Mouse (Mus musculus) hindbrain, postnatal 0 days (tissue): ENCODE measurements around the gene Odf4. TPM values are rescaled to one million over a fixed set of nuclear protein-coding genes. Genes with fewer than 3 reads are reported as not detected.
"Not testable (repeated sequence)": the region's sequence is repeated elsewhere in the genome, so short reads cannot be mapped to it uniquely, and the experiment has no call there.

ENCODE experiments used
- ATAC-seq: fragments of 200-750 bp; cut with Nextera tagmentation; 2 replicates; pipeline ENCODE4 v1.8.0; 2017; ENCODE audit warnings: mild to moderate bottlenecking, moderate TSS enrichment, moderate library complexity
- DNase-seq: peaks from one replicate; pipeline ENCODE4 v3.0.0-alpha.2; 2015; ENCODE audit warnings: low spot score
- H3K27ac ChIP-seq: fragments of 300-500 bp; sonication (generic); 2 replicates; pipeline ENCODE4 v1.5.1; 2014; ENCODE audit warnings: mild to moderate bottlenecking
- H3K27me3 ChIP-seq: fragments of 300-500 bp; sonication (generic); 2 replicates; pipeline ENCODE4 v1.6.1; 2014; ENCODE audit warnings: low read length, mixed read lengths; ENCODE audit not compliant: insufficient read depth
- H3K36me3 ChIP-seq: fragments of 300-500 bp; sonication (generic); 2 replicates; pipeline ENCODE4 v1.6.1; 2014; ENCODE audit warnings: low read length, mixed read lengths; ENCODE audit not compliant: insufficient read depth
- H3K4me1 ChIP-seq: fragments of 300-500 bp; sonication (generic); 2 replicates; pipeline ENCODE4 v1.6.1; 2014; ENCODE audit warnings: antibody characterized with exemption, low read length, mixed read lengths; ENCODE audit not compliant: insufficient read depth
- H3K4me2 ChIP-seq: fragments of 300-500 bp; sonication (generic); 2 replicates; pipeline ENCODE4 v1.6.1; 2014; ENCODE audit warnings: low read depth, mild to moderate bottlenecking, low read length, moderate library complexity, mixed read lengths
- H3K4me3 ChIP-seq: fragments of 300-500 bp; sonication (generic); 2 replicates; pipeline ENCODE4 v1.5.1; 2014; ENCODE audit warnings: low read length
- H3K9ac ChIP-seq: fragments of 300-500 bp; sonication (generic); replicated peaks from 2 replicates; pipeline ENCODE4 v1.6.1; 2014; ENCODE audit warnings: mild to moderate bottlenecking, low read length, moderate library complexity, mixed read lengths
- H3K9me3 ChIP-seq: fragments of 300-500 bp; sonication (generic); 2 replicates; pipeline ENCODE4 v1.6.1; 2016; ENCODE audit warnings: low read length, mixed read lengths
- CTCF ChIP-seq: IDR thresholded peaks from 2 replicates; pipeline ENCODE4 v1.5.1; 2016; ENCODE audit warnings: antibody characterized with exemption, control low read depth, low read depth
- WGBS: fragments of 180-500 bp; shearing (Covaris S2); extraction: QIAGEN DNeasy Blood & Tissue Kit; methylation state at CpG from one replicate; pipeline ENCODE4 v1.1.7; 2014; 5-methylcytosine and 5-hydroxymethylcytosine counted together
- polyA plus RNA-seq: library from polyadenylated mRNA; unstranded; fragments of >200 nt; fragmentation: Nextera tagmentation; extraction: Ambion mirVana; gene quantifications from 2 replicates; pipeline ENCODE4 v1.2.1, GENCODE M21; 2015
- total RNA-seq: library from RNA; depleted of rRNA; stranded (reverse); fragments of >200 nt; gene quantifications from 2 replicates; pipeline ENCODE4 v1.2.3, GENCODE M21; 2014; rRNA removed

Odf4 gene
- total RNA-seq = 1.3 TPM in 1 of 2 replicates, not detected in the other
- 0.58 and 0.88 TPM in 2 replicates for polyA plus RNA-seq

- no peak within 1 kb of the TSS for H3K4me2 ChIP-seq
- ATAC-seq (no peak), DNase-seq (no peak)
- no peaks in the 10 kb centered on the region for H3K27me3 ChIP-seq
- no peaks in the 10 kb centered on the region for H3K36me3 ChIP-seq
- H3K4me1 ChIP-seq = no peaks in the 10 kb centered on the region
- H3K4me3 ChIP-seq = no peak within 1 kb of the TSS
- H3K27ac ChIP-seq = no peak within 1 kb of the TSS
- TF ChIP-seq CTCF = no peak
- H3K9ac ChIP-seq = no peak within 1 kb of the TSS
- H3K9me3 ChIP-seq = no peaks in the 10 kb centered on the region
- 87% methylated on average over 3 of the region's 3 CpGs for WGBS
Measured at GRCm38 (mm10) chr11:68926981-68927380, at the start of gene Odf4. Odf4 (minus strand) TSS chr11:68927081.

GRCm38 (mm10) chr11:68975601-68976000 is 48.7 kb upstream of the Odf4 start:
- Histone ChIP-seq H3K36me3 (no peaks in the 10 kb centered on the region), H3K4me1 (no peaks in the 10 kb centered on the region), H3K27me3 (no peaks in the 10 kb centered on the region), H3K27ac (no peak overlapping the region), H3K4me2 (no peak overlapping the region), H3K9me3 (no peaks in the 10 kb centered on the region), H3K4me3 (no peak overlapping the region), H3K9ac (no peak overlapping the region)
- TF ChIP-seq CTCF = no peak
- 85% methylated on average over 1 of the region's 1 CpGs for WGBS
- ATAC-seq (no peak), DNase-seq (no peak)

GRCm38 (mm10) chr11:68975085-68975484 is 48.2 kb upstream of the Odf4 start, which contains the start of gene Rangrf:
Rangrf (minus strand) TSS chr11:68975185.
- peak within 1 kb of the TSS; percentile 69 for H3K4me2 ChIP-seq
- H3K4me3 ChIP-seq = peak within 1 kb of the TSS; percentile 42
- no peak for TF ChIP-seq CTCF
- ATAC-seq (no peak), DNase-seq (no peak)
- no peaks in the 10 kb centered on the region for H3K36me3 ChIP-seq
- no peak within 1 kb of the TSS for H3K27ac ChIP-seq
- no peaks in the 10 kb centered on the region for H3K27me3 ChIP-seq
- H3K9me3 ChIP-seq = no peaks in the 10 kb centered on the region
- WGBS = 83% methylated on average over 7 of the region's 7 CpGs
- H3K9ac ChIP-seq = no peak within 1 kb of the TSS; the same call in 1 of the 2 replicates
- no peaks in the 10 kb centered on the region for H3K4me1 ChIP-seq

GRCm38 (mm10) chr11:68974059-68974450 is 47.2 kb upstream of the Odf4 start:
- TF ChIP-seq CTCF = no peak
- H3K4me3 ChIP-seq = peak overlapping the region; percentile 42
- H3K9ac ChIP-seq = no peak overlapping the region; the same call in 1 of the 2 replicates
- DNase-seq (no peak), ATAC-seq (peak; percentile 10; the same call in 1 of the 2 replicates)
- no peaks in the 10 kb centered on the region for H3K36me3 ChIP-seq
- H3K9me3 ChIP-seq = no peaks in the 10 kb centered on the region
- peak overlapping the region; percentile 69 for H3K4me2 ChIP-seq
- WGBS = 23% methylated on average over 6 of the region's 6 CpGs
- H3K27me3 ChIP-seq = no peaks in the 10 kb centered on the region
- H3K4me1 ChIP-seq = no peaks in the 10 kb centered on the region
- H3K27ac ChIP-seq = no peak overlapping the region

- not testable (repeated sequence) for H3K27me3 ChIP-seq, H3K36me3 ChIP-seq, H3K9ac ChIP-seq, H3K4me1 ChIP-seq, H3K9me3 ChIP-seq, H3K27ac ChIP-seq
- DNase-seq = peak; percentile 88
- Histone ChIP-seq H3K4me3 (peak overlapping the region; percentile 42), H3K4me2 (peak overlapping the region; percentile 69)
- under 1% methylated on average over 37 of the region's 38 CpGs for WGBS
- ATAC-seq = peak; percentile 91
Measured at GRCm38 (mm10) chr11:68973250-68974058, 46.6 kb upstream of the Odf4 start.

- Histone ChIP-seq H3K9ac (no peak overlapping the region), H3K9me3 (no peaks in the 10 kb centered on the region), H3K36me3 (no peaks in the 10 kb centered on the region), H3K4me1 (no peaks in the 10 kb centered on the region), H3K27ac (no peak overlapping the region), H3K27me3 (no peaks in the 10 kb centered on the region), H3K4me3 (no peak overlapping the region), H3K4me2 (no peak overlapping the region)
- DNase-seq (no peak), ATAC-seq (no peak)
- 72% methylated on average over 4 of the region's 4 CpGs for WGBS
- no peak for TF ChIP-seq CTCF
Measured at GRCm38 (mm10) chr11:68970232-68970631, 43.4 kb upstream of the Odf4 start.

- Histone ChIP-seq H3K9ac (no peak overlapping the region), H3K27ac (no peak overlapping the region), H3K4me1 (no peaks in the 10 kb centered on the region), H3K9me3 (no peaks in the 10 kb centered on the region), H3K27me3 (no peaks in the 10 kb centered on the region), H3K4me2 (peak overlapping the region; percentile 92), H3K36me3 (no peaks in the 10 kb centered on the region), H3K4me3 (no peak overlapping the region; the same call in 1 of the 2 replicates)
- WGBS = 86% methylated on average over 11 of the region's 11 CpGs
- ATAC-seq (no peak), DNase-seq (no peak)
- no peak for TF ChIP-seq CTCF
Measured at GRCm38 (mm10) chr11:68968752-68969151, 41.9 kb upstream of the Odf4 start.
